Mouse (Mus musculus) myocyte (in vitro differentiated cells): ENCODE measurements at regions not wholly inside any gene's neighbourhood (a gene's known extent, or its start where the extent isn't known, plus 50 kb on each side); places are given as distances from the start of the nearest gene placed in this dataset.

Source experiments
- MAX ChIP-seq: IDR thresholded peaks from one replicate; pipeline ENCODE4 v1.6.1; 2011; ENCODE audit warnings: low read depth, mild to moderate bottlenecking, control low read depth
- MYOG ChIP-seq, 3 experiments: IDR thresholded peaks; one replicate each; pipeline ENCODE4 v1.6.1; 2011; ENCODE audit warnings: control low read depth in 2 of 3, low read depth in 2 of 3, mild to moderate bottlenecking in 2 of 3; ENCODE audit not compliant: insufficient read length in 2 of 3, control insufficient read depth in 1 of 3, insufficient read depth in 1 of 3
- POLR2A ChIP-seq: IDR thresholded peaks from one replicate; pipeline ENCODE4 v1.6.1; 2011; ENCODE audit warnings: low read depth, mild to moderate bottlenecking, control low read depth, moderate library complexity; ENCODE audit not compliant: insufficient read length
- TCF12 ChIP-seq: IDR thresholded peaks from one replicate; pipeline ENCODE4 v1.6.1; 2011; ENCODE audit warnings: mild to moderate bottlenecking, control low read depth; ENCODE audit not compliant: poor library complexity, insufficient read depth, severe bottlenecking
- USF1 ChIP-seq: IDR thresholded peaks from one replicate; pipeline ENCODE4 v1.6.1; 2011; ENCODE audit warnings: low read depth, mild to moderate bottlenecking, control low read depth, moderate library complexity

GRCm38 (mm10) chr5:133172686-133173085 is 629.5 kb upstream of the Auts2 start:
- TF ChIP-seq POLR2A (no peak), USF1 (no peak), MYOG (IDR thresholded peaks at IDR 0.05; ENCODE audit: control insufficient read depth in 1 of 3, insufficient read depth in 1 of 3, insufficient read length in 2 of 3, low read depth in 2 of 3) (no peak), MAX (no peak), TCF12 (no peak)
